20 mouse cellular contexts compared by ENCODE assay signal in the genomic region with DNA sequence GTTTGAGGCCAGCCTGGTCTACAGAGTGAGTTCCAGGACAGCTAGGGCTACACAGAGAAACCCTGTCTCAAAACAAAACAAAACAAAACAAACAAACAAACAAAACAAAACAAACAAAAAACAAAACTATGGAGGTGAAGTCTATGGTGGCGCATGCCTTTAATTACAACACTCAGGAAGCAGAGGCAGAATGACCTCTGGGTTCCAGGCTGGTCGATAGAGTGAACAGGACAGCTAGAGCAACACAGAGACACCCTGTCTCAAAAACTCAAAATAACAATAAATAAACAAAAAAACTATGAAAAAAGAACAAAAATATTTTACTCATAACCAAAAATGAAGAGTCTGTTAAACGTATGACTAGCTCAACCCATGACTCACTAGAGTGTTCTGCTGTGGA.
"Had no signal": no experiment of that assay in that cellular context is flagged by ENCODE, and none has a peak within 500 bp of the region (broad histone marks: within the 10 kb centered on the region; RNA-seq: fewer than 3 reads in every experiment).

No protein-coding gene starts in this region.

- H3K9ac ChIP-seq: limb, embryonic 12.5 days; limb, embryonic 15.5 days; liver, embryonic 14.5 days; lung, embryonic 15.5 days; midbrain, embryonic 12.5 days; midbrain, embryonic 15.5 days; neural tube, embryonic 12.5 days; neural tube, embryonic 15.5 days had no signal

- H3K36me3 ChIP-seq: limb, embryonic 12.5 days; limb, embryonic 15.5 days; lung, embryonic 15.5 days; midbrain, embryonic 12.5 days; midbrain, embryonic 15.5 days; neural tube, embryonic 12.5 days; neural tube, embryonic 15.5 days had no signal

- H3K27me3 ChIP-seq: limb, embryonic 12.5 days; limb, embryonic 15.5 days; lung, embryonic 15.5 days; midbrain, embryonic 12.5 days; midbrain, embryonic 15.5 days; neural tube, embryonic 12.5 days; neural tube, embryonic 15.5 days had no signal

- H3K9me3 ChIP-seq: limb, embryonic 12.5 days; limb, embryonic 15.5 days; lung, embryonic 15.5 days; midbrain, embryonic 12.5 days; midbrain, embryonic 15.5 days; neural tube, embryonic 12.5 days; neural tube, embryonic 15.5 days had no signal

- ATAC-seq: midbrain, embryonic 15.5 days had no signal

- H3K4me3 ChIP-seq: limb, embryonic 12.5 days; limb, embryonic 15.5 days; lung, embryonic 15.5 days; midbrain, embryonic 12.5 days; midbrain, embryonic 15.5 days; neural tube, embryonic 12.5 days; neural tube, embryonic 15.5 days had no signal

- H3K27ac ChIP-seq: kidney, postnatal 0 days; limb, embryonic 12.5 days; liver, embryonic 14.5 days; macrophage; midbrain, embryonic 12.5 days; midbrain, embryonic 15.5 days; neural tube, embryonic 12.5 days; neural tube, embryonic 15.5 days had no signal

- H3K4me2 ChIP-seq: limb, embryonic 12.5 days; limb, embryonic 15.5 days; midbrain, embryonic 12.5 days; midbrain, embryonic 15.5 days; neural tube, embryonic 12.5 days; neural tube, embryonic 15.5 days had no signal

- DNase-seq: kidney, postnatal 25 days; left cerebral cortex, postnatal 4 days; lung, adult 18-20 months; lung, postnatal 14 days; right cerebral cortex, adult 18-20 months; right cerebral cortex, postnatal 14 days; right cerebral cortex, postnatal 4 days; thymus, adult 2 months; thymus, postnatal 14 days; thymus, postnatal 4 days had no signal
